Mouse (Mus musculus) fibroblast of lung, adult 2 months (primary cell): ENCODE data around the gene Lgi4.

Source experiments
- DNase-seq: peaks from one replicate; pipeline ENCODE4 v3.0.0-alpha.2; 2011; ENCODE audit warnings: low read depth

Lgi4 gene

DNA sequence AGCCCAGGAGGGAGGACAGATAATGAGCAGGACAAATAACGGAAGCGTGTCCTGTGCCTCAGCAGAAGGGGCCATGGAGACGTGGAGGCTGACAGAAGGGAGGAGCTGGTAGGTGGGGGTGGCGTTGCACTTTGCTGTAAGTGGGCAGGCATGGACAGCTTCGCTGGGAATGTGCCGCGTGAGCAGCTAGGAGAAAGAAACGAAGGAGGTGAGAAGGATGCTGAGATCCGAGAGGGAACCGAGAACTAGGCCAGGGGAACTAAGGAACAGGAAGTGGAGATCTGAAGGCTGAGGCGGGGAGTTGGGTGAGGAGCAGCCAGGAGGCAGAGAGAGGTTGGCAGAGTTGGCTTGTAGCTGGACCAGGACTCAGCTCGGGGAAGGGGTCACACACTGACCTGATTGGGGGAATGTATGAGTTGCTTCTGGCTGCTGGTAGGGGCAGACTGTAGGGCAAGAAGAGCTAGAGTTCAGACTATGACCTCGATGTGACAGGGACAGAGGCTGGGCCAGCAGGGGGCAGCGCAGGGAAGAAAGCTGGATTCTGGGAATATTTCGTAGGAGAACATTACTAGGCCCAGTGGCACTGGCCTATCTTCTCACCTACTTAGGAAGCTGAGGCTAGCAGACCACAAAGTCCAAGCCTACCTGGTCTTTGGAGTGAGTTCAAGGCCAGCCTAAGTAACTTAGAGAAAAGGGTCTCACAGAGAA lies 46.1 kb downstream of the Lgi4 start:
- DNase-seq: no peak

DNA sequence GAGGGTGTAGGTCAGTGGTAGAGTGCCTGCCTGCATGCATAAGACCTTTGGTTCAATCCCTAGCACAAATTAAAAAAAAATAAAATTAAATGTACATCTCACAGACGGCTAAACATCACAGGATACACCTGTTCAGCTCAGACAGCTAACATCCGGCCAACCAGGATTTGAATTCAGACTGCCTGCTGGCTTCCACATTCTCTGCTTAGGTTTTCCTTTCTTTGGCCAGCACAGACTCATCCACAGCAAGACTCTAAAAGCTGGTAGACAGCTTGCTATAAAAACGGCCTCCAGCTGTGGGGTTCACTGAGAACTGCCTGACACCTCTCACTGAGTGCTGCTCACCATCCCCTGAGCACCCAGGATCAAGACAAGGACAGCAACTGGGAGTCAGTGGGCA lies 47.0 kb downstream of the Lgi4 start:
- DNase-seq: no peak

DNA sequence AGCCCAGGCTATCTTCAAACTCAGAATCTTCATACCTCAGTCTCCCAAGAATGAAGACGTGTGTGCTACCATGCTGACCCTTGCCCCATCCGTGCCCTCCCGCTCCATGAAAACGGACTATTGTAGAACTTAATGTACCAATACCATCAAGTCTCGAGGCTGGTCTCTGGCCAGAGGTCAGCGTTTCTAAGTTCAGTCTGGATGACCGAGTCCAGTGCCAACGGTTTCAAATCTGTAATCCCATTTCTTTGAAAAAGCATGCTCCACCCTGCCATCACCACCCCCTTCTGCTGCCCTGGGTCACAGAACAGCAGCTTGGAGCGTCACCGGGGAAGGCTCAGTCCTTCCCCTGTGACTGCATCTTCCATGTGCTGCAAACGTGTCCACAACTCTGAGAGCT lies 48.6 kb downstream of the Lgi4 start:
- no peak for DNase-seq

DNA sequence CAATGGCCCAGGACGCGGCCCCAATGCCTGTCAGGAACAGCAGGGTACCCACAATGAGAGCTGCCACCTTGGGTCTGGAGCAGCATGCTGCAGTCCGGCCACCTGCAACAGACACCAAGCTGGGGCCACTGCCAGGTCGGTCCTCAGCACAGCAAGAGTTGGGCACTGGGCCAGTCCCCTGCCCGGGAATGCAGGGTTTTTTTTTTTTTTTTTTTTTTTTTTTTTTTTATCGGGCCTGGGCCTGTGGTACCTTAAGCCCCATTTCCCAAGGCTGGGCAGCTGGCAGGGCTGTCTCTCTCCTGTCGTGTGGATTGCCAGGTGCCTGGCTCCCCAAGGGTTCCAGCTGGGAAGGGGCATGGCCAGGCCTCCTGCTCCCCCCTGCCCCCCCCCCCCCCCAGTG lies 49.9 kb downstream of the Lgi4 start:
- DNase-seq: no peak

DNA sequence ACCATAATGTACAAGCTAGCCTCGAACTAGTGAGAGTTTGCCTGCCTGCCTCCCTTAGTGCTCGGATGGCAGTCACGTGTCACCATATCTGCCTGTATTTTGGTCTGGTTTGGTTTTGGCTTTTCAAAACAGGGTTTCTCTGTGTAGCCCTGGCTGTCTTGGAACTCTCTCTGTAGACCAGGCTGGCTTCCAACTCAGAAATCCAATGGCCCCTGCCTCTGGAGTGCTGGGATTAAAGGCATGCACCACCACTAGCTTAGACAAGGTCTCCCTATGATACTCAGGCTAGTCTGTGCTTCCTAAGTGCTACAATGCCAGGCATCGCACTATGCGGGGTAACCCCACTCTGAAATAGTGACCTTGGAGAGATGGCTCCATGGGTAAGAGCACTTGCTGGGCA lies 50.7 kb downstream of the Lgi4 start:
- no peak for DNase-seq

DNA sequence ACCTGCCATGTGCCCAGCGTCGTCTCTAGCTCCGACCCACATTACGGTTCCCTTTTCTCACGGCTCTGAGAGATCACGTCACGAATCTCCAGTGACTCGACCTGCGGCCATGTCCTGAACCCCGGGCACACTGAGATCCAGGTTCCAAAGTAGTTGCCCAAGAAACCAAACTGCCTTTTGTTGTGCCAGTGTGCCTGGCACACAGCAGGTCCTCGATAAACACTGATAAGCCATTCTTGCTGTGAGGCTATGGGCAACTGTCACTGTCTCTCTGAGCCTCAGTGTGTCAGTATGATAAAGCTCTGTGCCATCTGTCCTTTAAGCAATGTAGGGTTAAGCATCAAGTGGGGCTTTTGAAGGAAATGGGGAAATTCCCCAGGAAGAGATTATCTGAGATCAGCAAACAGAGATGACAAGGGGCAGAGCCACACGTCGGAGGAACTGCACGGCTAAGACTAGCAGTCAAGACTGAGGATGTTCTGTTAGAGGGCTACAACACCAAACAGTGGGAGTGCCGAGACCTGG lies 51.8 kb downstream of the Lgi4 start:
- no peak for DNase-seq

DNA sequence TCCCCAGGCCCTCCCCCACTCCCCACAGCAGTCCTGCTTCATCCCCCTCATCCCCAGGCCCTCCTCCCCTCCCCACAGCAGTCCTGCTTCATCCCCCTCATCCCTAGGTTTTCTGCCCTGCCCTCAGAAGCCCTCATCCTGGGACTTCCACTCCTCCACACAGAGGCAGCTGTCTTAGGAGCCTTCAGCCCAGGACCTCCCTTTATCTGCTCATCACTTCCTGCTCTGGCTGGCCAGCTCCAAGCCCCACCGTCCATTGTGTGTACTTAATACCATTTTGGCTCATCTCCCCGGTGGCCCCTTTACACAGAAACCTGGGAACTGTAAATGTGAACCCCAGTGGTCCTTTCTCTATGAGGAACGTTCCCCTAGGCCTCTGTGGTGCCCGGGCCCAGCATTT lies 52.9 kb downstream of the Lgi4 start:
- no peak for DNase-seq

DNA sequence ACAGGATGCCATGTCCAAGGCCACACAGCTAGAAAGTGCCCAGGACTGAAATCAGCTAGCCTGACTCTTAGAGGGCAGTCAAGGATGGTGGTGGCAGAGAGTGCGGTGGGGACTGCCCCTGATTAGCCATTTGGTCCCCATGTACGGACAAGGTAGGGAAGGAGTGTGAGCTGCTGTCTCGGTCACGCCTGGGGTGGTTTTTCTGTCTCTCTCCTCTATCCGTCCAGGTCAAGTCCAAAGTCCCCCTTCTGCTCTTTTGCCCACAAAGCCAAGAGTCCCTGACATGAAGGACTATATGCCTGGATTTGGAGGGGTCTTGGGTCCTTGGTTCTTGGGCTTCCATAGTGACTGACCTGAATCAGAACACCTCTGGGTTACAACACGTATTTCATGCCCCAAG lies 54.7 kb downstream of the Lgi4 start:
- DNase-seq: no peak

DNA sequence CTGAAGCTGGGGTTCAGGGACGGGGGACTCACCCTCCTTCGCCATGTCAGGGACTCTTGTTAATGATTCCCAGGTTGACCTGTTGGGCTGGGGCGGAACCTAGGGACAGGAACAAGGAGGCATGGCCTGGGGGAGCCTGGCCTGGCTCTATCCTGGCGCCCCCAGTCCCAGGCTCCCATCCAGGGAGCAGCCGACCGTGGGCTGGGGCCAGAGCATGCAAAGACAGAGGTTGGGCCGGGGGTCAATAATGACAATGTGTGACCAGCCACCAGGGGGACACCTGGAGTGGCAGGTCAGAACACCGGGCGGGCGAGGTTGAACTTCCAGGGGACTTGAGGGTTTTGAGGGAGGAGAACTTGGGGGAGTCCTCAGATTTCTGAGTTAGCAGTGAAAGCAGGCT lies 55.5 kb downstream of the Lgi4 start:
- DNase-seq: no peak

DNA sequence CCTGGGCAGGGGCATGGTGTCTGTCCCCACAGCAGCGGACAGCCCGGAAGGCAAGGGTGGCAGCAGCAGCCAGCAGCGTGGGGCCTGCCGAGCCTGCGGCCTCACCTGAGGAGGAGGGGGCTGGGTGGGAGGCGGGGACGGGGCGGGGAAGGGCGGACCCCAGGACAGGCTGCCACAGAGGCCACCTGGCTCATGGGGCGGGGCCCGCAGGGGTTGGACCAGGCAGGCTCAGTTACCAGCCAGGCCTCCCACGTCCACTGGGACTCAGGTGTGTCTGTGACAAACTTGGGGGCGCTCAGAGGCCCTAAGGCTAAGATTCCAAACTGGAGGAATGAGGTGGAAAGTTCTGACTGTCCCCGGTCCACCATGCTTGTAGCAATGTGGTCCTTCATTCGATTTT lies 56.0 kb downstream of the Lgi4 start, which contains the start of gene Hpn:
Gene Hpn, minus strand, starts transcription at position 109 of the 400 bp plus-strand sequence.
- DNase-seq: no peak

DNA sequence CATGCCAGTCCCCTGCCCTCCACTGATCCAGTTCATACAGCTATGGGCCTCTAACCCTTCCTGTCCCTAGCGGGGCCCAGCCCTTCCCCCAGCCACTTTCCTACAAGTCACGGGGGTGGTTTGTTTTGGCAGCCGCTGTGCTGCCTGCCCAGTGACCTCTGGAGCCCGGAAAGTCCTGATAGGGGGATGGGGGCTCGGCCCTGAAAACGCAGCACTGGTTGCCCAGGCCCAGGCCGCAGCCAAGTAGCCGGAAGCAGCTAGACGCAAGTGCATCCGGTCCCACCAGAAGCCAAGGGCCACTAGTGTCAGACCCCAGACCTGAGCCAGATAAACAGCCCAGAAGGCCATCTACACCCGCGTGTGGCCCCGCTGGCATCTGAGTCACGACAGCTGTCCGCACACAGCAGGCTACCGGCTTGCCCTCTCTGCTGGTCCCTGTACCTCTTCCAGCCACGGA lies 56.5 kb downstream of the Lgi4 start:
- no peak for DNase-seq

DNA sequence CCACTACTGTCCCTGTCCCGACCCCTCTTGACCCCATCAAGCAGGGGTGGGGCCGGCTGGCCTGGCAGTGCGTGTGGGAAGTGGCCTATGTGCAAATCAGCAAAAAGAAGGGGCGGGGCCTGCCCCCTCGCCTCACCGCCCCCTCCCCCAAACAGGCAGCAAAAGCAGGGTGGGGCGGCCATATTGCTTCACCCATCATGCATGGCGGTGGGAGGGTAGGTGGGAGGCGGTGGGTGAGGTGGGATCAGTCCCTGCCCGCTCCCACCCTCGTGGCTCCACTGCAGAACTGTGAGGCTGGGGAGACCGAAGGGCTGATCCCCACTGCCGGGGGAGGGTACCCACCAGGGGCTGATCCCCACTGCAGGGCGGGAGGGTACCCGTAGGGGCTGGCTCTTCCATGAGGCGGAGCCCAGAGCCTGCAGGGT lies 57.6 kb downstream of the Lgi4 start:
- DNase-seq: no peak

DNA sequence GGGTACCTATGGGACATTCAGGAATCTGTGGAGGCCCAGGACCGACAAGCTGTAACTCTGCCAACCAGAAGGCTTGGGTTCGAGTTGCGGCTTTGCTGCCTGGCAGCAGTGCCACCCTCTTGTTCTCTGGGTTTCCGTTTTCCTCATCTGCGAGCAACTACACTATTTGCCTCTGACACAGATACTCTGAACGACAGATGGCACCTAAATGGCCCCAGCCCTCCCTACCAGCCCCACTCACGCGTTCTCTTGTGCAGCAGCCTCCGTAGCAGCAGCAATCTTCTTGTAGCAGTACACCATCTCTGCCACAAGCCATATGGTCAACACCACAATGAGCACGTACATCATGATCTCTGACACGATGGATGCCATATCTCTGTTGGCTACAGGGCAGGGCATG lies 58.3 kb downstream of the Lgi4 start:
- DNase-seq: no peak

DNA sequence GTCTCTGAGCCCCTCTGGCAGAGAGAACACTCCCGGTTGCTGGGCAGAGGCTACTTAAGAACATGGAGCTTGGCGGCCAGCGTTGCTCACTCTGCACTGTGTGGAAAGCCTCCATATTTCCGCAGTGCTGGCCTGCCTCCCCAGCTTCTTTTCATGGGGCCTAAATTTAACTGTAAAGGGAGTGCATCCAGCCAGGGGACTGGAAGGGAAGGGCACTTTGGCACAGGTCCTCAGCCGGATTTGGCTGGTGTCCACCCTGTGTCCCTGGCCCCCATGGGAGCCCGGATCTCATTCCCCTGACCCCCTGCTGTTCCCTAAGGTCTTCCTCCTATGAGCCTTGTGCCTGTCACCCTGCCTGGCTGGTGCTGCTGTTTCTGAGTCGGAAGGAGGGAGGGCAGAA lies 59.3 kb downstream of the Lgi4 start:
- DNase-seq: no peak

DNA sequence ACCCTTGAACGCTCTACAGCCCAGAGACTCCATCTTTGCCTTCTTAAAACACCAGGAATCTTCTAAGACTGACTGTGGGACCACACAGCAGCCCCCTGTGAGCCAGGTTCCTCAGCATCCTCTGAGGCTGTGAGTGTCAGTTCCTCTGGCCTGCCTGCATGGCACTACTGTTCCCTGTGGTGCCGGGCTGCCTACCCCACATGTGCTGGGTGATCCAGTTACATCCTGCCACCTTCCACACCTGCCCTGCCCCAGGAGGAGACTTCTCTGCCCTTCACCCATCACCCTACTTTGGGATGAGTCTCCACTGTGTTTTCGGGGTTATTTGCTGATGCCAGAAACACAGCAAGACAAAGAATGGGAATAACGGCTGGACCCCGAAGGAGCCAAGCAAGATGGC lies 60.4 kb downstream of the Lgi4 start:
- DNase-seq: no peak
